Mouse (Mus musculus) small intestine, adult 2 months (tissue): ENCODE results near the gene Gm36028.

Experiments
- CTCF ChIP-seq: fragments of 200-500 bp; IDR thresholded peaks from 2 replicates; pipeline ENCODE4 v1.5.1; 2012; ENCODE audit warnings: low read depth, mild to moderate bottlenecking, control low read depth, inconsistent platforms, low read length, moderate library complexity, mixed read lengths; ENCODE audit not compliant: insufficient replicate concordance, insufficient read length; ENCODE audit errors: extremely low read depth
- POLR2A ChIP-seq: fragments of 200-500 bp; IDR thresholded peaks from 2 replicates; pipeline ENCODE4 v1.6.1; 2012; ENCODE audit warnings: low read depth, mild to moderate bottlenecking, control low read depth, inconsistent platforms, low read length, moderate library complexity

DNA sequence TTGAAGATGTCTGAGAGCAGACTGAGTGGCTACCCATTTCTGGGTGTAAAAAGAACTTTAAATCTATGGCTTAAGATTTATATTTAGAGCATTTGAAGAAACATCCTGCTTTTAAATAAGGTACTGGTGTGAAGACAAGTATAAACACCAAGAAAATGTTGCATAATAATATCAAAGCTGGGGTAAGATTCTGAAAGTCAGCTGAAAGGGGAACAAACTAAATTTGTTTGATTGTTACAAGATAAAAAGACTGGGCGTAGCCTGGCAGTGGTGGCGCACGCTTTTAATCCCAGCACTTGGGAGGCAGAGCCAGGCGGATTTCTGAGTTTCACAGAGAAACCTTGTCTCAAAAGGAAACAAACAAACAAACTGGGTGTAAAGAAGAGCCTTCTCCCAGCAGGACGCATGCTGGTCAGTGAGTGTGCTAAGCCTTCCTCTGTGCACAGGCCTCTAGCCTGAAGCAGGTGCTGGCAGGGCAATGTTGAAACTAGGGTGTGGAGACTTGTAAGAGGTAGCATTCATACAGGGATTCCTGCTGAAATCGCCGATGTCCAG, 18.1 kb upstream of the Gm36028 start:
- TF ChIP-seq POLR2A (no peak), CTCF (no peak)
